Mouse (Mus musculus) kidney, embryonic 14.5 days (tissue): Measurements from ENCODE around the gene Osbp2. TPM values are rescaled to one million over a fixed set of nuclear protein-coding genes. Genes with fewer than 3 reads are reported as not detected.

Source experiments
- ATAC-seq: fragments of 200-750 bp; cut with Nextera tagmentation; 2 replicates; pipeline ENCODE4 v1.8.0; 2017; ENCODE audit warnings: moderate number of reproducible peaks, mild to moderate bottlenecking, moderate TSS enrichment, moderate library complexity; ENCODE audit not compliant: low FRiP score, low TSS enrichment
- H3K27ac ChIP-seq: fragments of 300-500 bp; sonication (generic); 2 replicates; pipeline ENCODE4 v1.5.1; 2014; ENCODE audit warnings: low read depth, mild to moderate bottlenecking, low read length, moderate library complexity, mixed read lengths
- H3K27me3 ChIP-seq: fragments of 300-500 bp; sonication (generic); 2 replicates; pipeline ENCODE4 v1.6.1; 2014; ENCODE audit warnings: mild to moderate bottlenecking, low read length; ENCODE audit not compliant: control insufficient read depth, insufficient read depth
- H3K36me3 ChIP-seq: fragments of 300-500 bp; sonication (generic); 2 replicates; pipeline ENCODE4 v1.6.1; 2014; ENCODE audit warnings: low read length, mixed read lengths; ENCODE audit not compliant: control insufficient read depth, insufficient read depth
- H3K4me1 ChIP-seq: fragments of 300-500 bp; sonication (generic); 2 replicates; pipeline ENCODE4 v1.6.1; 2014; ENCODE audit warnings: low read length, mixed read lengths; ENCODE audit not compliant: control insufficient read depth, insufficient read depth
- H3K4me2 ChIP-seq: fragments of 300-500 bp; sonication (generic); replicated peaks from 2 replicates; pipeline ENCODE4 v1.6.1; 2014; ENCODE audit warnings: low read depth, mild to moderate bottlenecking, low read length
- H3K4me3 ChIP-seq: fragments of 300-500 bp; sonication (generic); 2 replicates; pipeline ENCODE4 v1.5.1; 2014; ENCODE audit warnings: mild to moderate bottlenecking, low read length
- H3K9ac ChIP-seq: fragments of 300-500 bp; sonication (generic); 2 replicates; pipeline ENCODE4 v1.6.1; 2014; ENCODE audit warnings: low read depth, mild to moderate bottlenecking, low read length, moderate library complexity
- H3K9me3 ChIP-seq: fragments of 300-500 bp; sonication (generic); 2 replicates; pipeline ENCODE4 v1.6.1; 2016; ENCODE audit warnings: low read length; ENCODE audit not compliant: control insufficient read depth
- WGBS: fragments of 180-500 bp; shearing (Covaris S2); extraction: QIAGEN DNeasy Blood & Tissue Kit; methylation state at CpG from one replicate; pipeline ENCODE4 v1.1.7; 2014; 5-methylcytosine and 5-hydroxymethylcytosine counted together
- polyA plus RNA-seq: library from polyadenylated mRNA; unstranded; fragments of >200 nt; fragmentation: Nextera tagmentation; extraction: Ambion mirVana; gene quantifications from 2 replicates; pipeline ENCODE4 v1.2.1, GENCODE M21; 2014

The Osbp2 gene
- polyA plus RNA-seq, 1 experiment from 2014 or later = 0.81 TPM

DNA sequence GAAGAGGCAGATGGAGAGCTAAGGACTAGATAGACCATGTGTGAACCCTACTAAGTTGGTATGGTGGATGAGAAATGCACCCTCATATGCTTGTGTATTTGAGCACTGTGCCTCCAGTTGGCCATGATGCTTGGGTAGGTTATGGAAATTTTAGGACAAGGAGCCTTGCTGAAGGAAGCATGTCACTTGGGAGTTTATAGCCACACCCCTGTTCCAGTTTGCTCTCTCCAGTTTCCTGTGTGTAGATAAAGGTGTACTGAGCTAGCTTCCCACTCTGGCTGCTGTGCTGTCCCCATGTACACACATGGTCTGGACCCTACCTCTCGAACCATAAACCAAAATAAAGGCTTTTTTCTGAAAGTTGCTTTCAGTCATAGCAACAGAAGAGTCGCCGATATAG is 9.5 kb downstream of the Osbp2 start:
- Histone ChIP-seq H3K4me3 (no peak overlapping the region), H3K4me1 (no peaks in the 10 kb centered on the region), H3K27me3 (no peaks in the 10 kb centered on the region), H3K36me3 (no peaks in the 10 kb centered on the region), H3K9ac (no peak overlapping the region), H3K4me2 (no peak overlapping the region), H3K9me3 (no peaks in the 10 kb centered on the region; the same call in 1 of the 2 replicates), H3K27ac (no peak overlapping the region)
- ATAC-seq = no peak
- WGBS = 90% methylated on average over 3 of the region's 3 CpGs

DNA sequence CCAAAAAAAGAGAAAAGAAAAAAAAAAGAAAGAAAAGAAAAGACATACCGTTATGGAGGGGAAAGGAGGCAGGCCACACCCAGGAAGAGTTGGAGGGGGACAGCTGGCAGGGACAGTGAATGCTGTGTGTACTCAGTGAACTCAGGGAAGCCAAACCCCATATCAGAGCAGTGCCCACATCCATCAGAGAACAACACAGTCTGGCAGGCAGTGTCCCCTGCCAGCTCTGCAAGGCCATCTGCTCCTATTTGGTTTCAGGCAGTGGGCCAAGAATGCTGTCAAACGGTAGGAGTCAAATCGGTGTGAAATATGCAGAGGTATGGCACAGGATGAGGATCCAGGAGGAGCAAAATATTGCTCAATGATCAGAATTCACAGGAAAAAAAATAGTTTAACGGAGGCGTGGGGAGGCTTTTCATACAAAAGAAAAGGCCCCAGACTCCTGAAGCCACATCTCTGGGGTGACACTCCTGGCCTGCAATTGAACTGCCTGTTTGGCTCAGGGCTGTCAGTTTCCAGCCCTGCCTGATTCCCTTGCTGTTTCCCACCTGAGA is 10.1 kb downstream of the Osbp2 start:
- Histone ChIP-seq H3K9me3 (no peaks in the 10 kb centered on the region; the same call in 1 of the 2 replicates), H3K27ac (no peak overlapping the region), H3K27me3 (no peaks in the 10 kb centered on the region), H3K9ac (no peak overlapping the region), H3K4me2 (no peak overlapping the region), H3K4me1 (no peaks in the 10 kb centered on the region), H3K36me3 (no peaks in the 10 kb centered on the region), H3K4me3 (no peak overlapping the region)
- no peak for ATAC-seq
- WGBS = 84% methylated on average over 5 of the region's 5 CpGs

DNA sequence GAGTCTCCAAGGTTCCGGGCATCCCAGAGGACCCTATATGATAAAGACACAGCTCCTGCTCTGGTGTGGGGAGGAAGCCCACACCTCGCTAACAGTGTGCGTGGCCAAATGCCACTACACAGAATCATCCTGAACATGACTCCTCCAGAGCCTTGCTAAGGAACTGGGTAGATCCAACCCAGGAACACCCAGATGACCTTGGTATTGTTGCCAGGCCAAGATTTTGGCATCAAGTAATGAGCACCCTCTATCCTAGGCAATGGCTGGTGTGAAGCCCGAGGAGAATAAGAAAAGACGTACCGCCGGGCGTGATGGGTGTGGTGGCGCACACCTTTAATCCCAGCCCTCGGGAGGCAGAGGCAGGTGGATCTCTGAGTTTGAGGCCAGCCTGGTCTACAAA is 10.7 kb downstream of the Osbp2 start:
- no peaks in the 10 kb centered on the region; the same call in 1 of the 2 replicates for H3K9me3 ChIP-seq
- H3K4me3 ChIP-seq = no peak overlapping the region
- 96% methylated on average over 10 of the region's 10 CpGs for WGBS
- no peak overlapping the region for H3K9ac ChIP-seq
- no peak overlapping the region for H3K4me2 ChIP-seq
- no peak for ATAC-seq
- H3K36me3 ChIP-seq = no peaks in the 10 kb centered on the region
- H3K4me1 ChIP-seq = no peaks in the 10 kb centered on the region
- H3K27ac ChIP-seq = no peak overlapping the region
- H3K27me3 ChIP-seq = no peaks in the 10 kb centered on the region

DNA sequence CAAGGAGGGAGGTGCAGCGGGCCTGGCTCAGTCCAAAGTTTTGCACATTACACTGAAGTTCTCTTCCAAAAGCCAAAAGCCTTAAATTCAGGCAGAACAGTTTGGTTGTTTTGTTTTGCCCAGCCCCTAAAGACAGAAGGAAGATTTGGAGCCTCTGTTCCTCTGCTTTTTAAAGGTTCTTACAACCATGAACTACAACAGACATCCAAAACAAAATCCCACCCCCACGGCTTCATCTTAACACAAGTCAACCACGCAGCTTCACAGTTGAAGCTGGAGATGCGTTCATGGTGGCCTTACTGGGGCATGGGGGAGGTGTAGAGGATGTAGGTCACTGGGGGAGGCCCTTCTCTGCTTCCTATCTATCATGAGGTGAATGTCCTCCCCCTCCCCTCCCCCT is 11.8 kb downstream of the Osbp2 start:
- Histone ChIP-seq H3K4me1 (no peaks in the 10 kb centered on the region), H3K4me3 (no peak overlapping the region), H3K9me3 (no peaks in the 10 kb centered on the region; the same call in 1 of the 2 replicates), H3K9ac (no peak overlapping the region), H3K27me3 (no peaks in the 10 kb centered on the region), H3K27ac (no peak overlapping the region), H3K4me2 (no peak overlapping the region), H3K36me3 (no peaks in the 10 kb centered on the region)
- ATAC-seq = no peak
- 65% methylated on average over 4 of the region's 4 CpGs for WGBS

DNA sequence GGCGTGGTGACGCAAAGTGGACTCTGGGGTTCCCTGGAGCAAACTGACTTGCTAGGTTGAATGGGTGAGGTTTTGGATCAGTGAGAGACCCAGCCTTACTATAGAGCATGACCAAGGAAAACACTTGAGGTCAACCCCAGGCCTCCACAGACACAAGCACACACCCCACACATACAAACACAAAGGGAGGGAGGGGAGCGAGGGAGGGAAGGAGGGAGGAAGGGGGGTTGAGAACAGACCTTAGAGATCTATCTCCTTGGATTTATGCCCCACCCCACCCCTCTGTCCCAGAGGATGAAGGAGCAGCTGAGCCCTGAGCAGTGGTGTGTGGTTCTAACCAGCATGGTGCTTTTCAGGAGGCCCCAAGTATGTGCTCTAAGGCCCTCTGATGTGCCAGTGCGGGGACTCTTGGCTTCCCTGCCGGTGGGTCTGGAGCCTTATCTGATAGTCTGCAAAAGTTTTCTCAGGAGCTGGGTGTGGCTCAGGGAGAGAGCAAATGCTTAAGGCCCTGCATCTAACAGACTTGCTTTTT is 12.9 kb downstream of the Osbp2 start:
- H3K27ac ChIP-seq = no peak overlapping the region
- H3K9me3 ChIP-seq = no peaks in the 10 kb centered on the region; the same call in 1 of the 2 replicates
- no peaks in the 10 kb centered on the region for H3K27me3 ChIP-seq
- H3K4me1 ChIP-seq = no peaks in the 10 kb centered on the region
- no peak overlapping the region for H3K4me3 ChIP-seq
- H3K9ac ChIP-seq = no peak overlapping the region
- peak; percentile 51 for ATAC-seq
- H3K4me2 ChIP-seq = no peak overlapping the region
- WGBS = 49% methylated on average over 5 of the region's 5 CpGs
- no peaks in the 10 kb centered on the region for H3K36me3 ChIP-seq

DNA sequence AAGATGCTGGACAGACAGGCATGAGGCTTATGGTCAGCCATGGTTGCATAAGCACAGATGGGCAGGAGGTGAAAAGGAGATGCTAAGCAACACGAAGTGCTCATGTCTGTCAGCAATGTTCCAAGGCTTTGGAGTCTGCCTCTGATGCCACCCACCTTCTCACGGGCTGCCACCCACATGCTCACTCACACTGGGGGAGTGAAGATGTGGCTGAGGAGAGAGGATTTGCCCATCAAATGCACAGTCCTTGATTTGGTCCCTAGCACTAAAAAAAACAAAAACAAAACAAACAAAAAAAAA is 13.4 kb downstream of the Osbp2 start:
- Histone ChIP-seq H3K9me3 (no peaks in the 10 kb centered on the region; the same call in 1 of the 2 replicates), H3K27me3 (no peaks in the 10 kb centered on the region), H3K4me1 (no peaks in the 10 kb centered on the region), H3K4me3 (no peak overlapping the region), H3K9ac (no peak overlapping the region), H3K36me3 (no peaks in the 10 kb centered on the region), H3K27ac (no peak overlapping the region), H3K4me2 (no peak overlapping the region)
- 55% methylated on average over 2 of the region's 2 CpGs for WGBS
- no peak for ATAC-seq

DNA sequence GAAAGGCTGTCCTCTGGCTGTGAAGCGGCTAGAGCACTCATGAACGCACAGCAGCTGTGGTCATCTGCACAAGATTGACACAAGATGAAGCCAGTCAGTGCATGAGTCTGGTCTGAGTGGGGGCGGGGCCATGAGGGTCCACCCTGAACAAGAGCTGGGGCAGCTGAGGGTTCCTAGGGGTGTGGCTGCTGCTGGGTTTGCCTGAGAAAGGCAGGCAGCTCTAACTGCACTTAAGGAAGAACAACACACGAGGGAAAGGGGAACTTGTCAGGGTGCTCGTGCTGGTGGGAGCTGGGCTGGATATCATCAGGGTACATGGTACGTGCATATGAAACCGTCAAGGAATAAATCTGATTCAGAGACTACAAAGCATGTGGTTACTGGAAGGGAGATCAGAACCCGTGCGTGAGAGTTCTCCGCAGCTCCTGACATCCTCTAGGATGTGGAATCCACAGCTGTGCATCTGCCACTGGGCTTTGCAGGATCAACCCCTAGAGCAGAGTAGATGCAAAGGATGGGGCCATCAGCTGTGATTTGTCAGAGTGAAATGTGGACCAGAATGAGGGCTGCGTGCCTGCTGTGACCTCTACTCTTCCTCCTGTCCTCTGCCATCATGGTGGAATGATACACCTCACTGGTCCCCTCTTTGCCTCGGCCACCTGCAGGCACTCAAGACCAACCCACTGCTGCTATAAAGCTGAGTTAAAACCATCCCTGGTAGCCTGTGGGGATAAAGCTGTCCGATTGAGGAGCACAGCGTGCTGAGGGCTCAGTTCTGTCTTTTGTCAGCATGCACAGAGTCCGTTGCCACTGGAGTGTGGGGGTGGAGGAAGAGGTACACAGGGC is 14.0 kb downstream of the Osbp2 start:
- H3K27me3 ChIP-seq = no peaks in the 10 kb centered on the region
- H3K36me3 ChIP-seq = no peaks in the 10 kb centered on the region
- no peak overlapping the region for H3K4me2 ChIP-seq
- H3K27ac ChIP-seq = no peak overlapping the region
- no peak overlapping the region for H3K4me3 ChIP-seq
- H3K9me3 ChIP-seq = no peaks in the 10 kb centered on the region; the same call in 1 of the 2 replicates
- 62% methylated on average over 15 of the region's 15 CpGs for WGBS
- peak; percentile 44; the same call in 1 of the 2 replicates for ATAC-seq
- H3K9ac ChIP-seq = no peak overlapping the region
- no peaks in the 10 kb centered on the region for H3K4me1 ChIP-seq

DNA sequence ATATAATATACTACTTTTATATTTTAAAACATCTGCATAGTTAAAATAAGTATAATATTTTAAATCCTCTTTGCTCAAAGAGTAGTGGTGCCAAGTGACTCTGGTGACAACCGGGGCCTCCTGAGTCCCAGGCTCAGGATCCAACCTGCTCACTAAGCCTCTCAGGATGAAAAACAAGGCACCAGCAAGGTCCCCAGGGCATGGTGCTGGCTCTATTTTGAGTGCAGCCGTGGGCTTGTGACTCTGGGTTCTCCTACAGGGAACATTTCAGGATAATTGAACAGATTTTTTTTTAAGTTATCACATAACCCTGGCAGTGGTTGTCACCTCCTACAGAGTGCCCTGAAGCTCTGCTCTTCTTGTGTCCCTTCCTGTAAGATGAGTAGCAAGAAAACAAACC is 17.4 kb downstream of the Osbp2 start:
- H3K36me3 ChIP-seq = no peaks in the 10 kb centered on the region
- no peak overlapping the region for H3K27ac ChIP-seq
- H3K9ac ChIP-seq = no peak overlapping the region
- H3K9me3 ChIP-seq = no peaks in the 10 kb centered on the region
- H3K4me1 ChIP-seq = no peaks in the 10 kb centered on the region
- H3K27me3 ChIP-seq = no peaks in the 10 kb centered on the region
- WGBS = 60% methylated on average over 2 of the region's 2 CpGs
- H3K4me3 ChIP-seq = no peak overlapping the region
- ATAC-seq = no peak
- H3K4me2 ChIP-seq = no peak overlapping the region
